Mouse (Mus musculus): Measurements from ENCODE around the gene Phox2a.
A peak's percentile ranks its signal among the peaks of the same experiment; 100 is the strongest.

The Phox2a gene

GRCm38 (mm10) chr7:101817861-101818401 is at the start of gene Phox2a:
Phox2a (plus strand) TSS chr7:101818313.
- no peak for DNase-seq (ENCODE audit: low spot score)

GRCm38 (mm10) chr7:101770051-101770450 is 48.1 kb upstream of the Phox2a start:
- DNase-seq (ENCODE audit: low spot score) = no peak

GRCm38 (mm10) chr7:101771604-101772003 is 46.5 kb upstream of the Phox2a start:
- DNase-seq (ENCODE audit: low spot score) = no peak

- DNase-seq (ENCODE audit: low spot score) = no peak
Measured at GRCm38 (mm10) chr7:101772687-101773086, 45.4 kb upstream of the Phox2a start.

- DNase-seq (ENCODE audit: low spot score) = no peak
Measured at GRCm38 (mm10) chr7:101777053-101777452, 41.1 kb upstream of the Phox2a start.

- DNase-seq (ENCODE audit: low spot score) = no peak
Measured at GRCm38 (mm10) chr7:101820295-101821030, 2.4 kb downstream of the Phox2a start.

- no peak for DNase-seq (ENCODE audit: low spot score)
Measured at GRCm38 (mm10) chr7:101821571-101822501, 3.7 kb downstream of the Phox2a start.

GRCm38 (mm10) chr7:101822836-101823757 is 5.0 kb downstream of the Phox2a start:
- DNase-seq (ENCODE audit: low spot score) = no peak

GRCm38 (mm10) chr7:101823758-101824630 is 5.9 kb downstream of the Phox2a start:
- no peak for DNase-seq (ENCODE audit: low spot score)

- DNase-seq (ENCODE audit: low spot score) = no peak
Measured at GRCm38 (mm10) chr7:101830373-101830772, 12.3 kb downstream of the Phox2a start.

- no peak for DNase-seq (ENCODE audit: low spot score)
Measured at GRCm38 (mm10) chr7:101831437-101831836, 13.3 kb downstream of the Phox2a start.

GRCm38 (mm10) chr7:101832372-101832771 is 14.3 kb downstream of the Phox2a start:
- no peak for DNase-seq (ENCODE audit: low spot score)

GRCm38 (mm10) chr7:101833352-101833751 is 15.2 kb downstream of the Phox2a start:
- no peak for DNase-seq (ENCODE audit: low spot score)

- no peak for DNase-seq (ENCODE audit: low spot score)
Measured at GRCm38 (mm10) chr7:101833916-101834584, 15.9 kb downstream of the Phox2a start.

- DNase-seq (ENCODE audit: low spot score) = no peak
Measured at GRCm38 (mm10) chr7:101834903-101835302, 16.8 kb downstream of the Phox2a start.

GRCm38 (mm10) chr7:101835457-101836109 is 17.5 kb downstream of the Phox2a start:
- no peak for DNase-seq (ENCODE audit: low spot score)

GRCm38 (mm10) chr7:101836271-101837153 is 18.4 kb downstream of the Phox2a start:
- DNase-seq (ENCODE audit: low spot score) = peak; percentile 37

- DNase-seq (ENCODE audit: low spot score) = no peak
Measured at GRCm38 (mm10) chr7:101837154-101837605, 19.1 kb downstream of the Phox2a start.
